Mouse (Mus musculus): Measurements from ENCODE around the gene Abcc3. TPM values are rescaled to one million over a fixed set of nuclear protein-coding genes. Genes with fewer than 3 reads are reported as not detected.

Abcc3 gene
- polyA plus RNA-seq, 1 experiment from 2014 or later, result 1.3 TPM

DNA sequence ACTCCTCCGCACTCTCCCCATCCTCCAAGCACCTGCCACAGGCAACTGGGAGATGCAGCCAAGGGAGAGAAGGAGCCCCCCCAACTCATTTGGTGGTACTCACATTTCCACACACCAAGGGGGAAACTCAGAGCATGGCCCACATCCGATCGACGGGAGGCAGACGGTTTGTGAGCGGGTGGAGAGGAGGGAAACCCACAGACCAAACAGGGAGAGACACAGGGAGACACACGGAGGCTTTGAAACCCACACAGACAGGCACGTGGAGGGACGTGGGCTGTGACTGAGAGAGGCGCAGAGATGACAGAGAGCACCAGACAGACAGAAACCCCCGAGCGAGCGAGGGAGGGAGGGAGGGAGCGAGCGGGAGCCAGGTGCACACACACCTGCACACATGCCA lies 31.6 kb upstream of the Abcc3 start:
- 41% methylated on average over 13 of the region's 15 CpGs for WGBS
- Histone ChIP-seq H3K9ac (ENCODE audit: low read depth, low read length) (no peak overlapping the region), H3K36me3 (ENCODE audit: control insufficient read depth, insufficient read depth, low read length) (peaks cover 66% of the 10 kb centered on the region), H3K4me1 (ENCODE audit: control insufficient read depth, insufficient read depth, low read length) (peaks cover 32% of the 10 kb centered on the region), H3K27ac (replicated peaks; ENCODE audit: low read depth, low read length) (no peak overlapping the region), H3K4me2 (ENCODE audit: low read depth, low read length) (no peak overlapping the region), H3K9me3 (ENCODE audit: control insufficient read depth, low read length) (no peaks in the 10 kb centered on the region), H3K27me3 (replicated peaks; ENCODE audit: control insufficient read depth, insufficient read depth, low read length) (no peaks in the 10 kb centered on the region), H3K4me3 (ENCODE audit: low read depth, low read length) (no peak overlapping the region)
- no peak; the same call in 1 of the 2 replicates for ATAC-seq (ENCODE audit: low read depth)
- DNase-seq (ENCODE audit: low spot score), result no peak

DNA sequence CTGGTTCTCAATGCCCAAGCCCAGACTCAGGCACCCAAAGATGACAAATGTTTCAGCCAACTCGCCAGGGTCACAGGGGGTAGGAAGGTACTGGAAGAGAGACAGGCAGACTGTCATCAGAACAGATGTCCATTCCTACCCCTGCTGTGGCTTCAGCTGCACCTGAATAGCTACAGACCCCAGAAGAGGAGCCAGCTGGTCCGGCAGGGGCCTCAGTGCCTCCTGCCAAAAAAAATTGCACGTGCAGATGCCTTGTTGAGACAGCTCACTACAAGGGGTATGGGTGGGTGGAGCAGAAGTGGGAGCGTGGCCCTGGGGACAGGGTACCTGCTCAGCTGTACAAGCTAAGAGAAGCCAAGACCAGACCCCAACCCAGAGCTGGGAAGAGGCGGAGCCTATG lies 31.1 kb upstream of the Abcc3 start:
- 0 out of 2 replicates have a peak, but pooled peaks have one; percentile 9 for ATAC-seq (ENCODE audit: low read depth)
- 50% methylated on average over 5 of the region's 5 CpGs for WGBS
- Histone ChIP-seq H3K27ac (replicated peaks; ENCODE audit: low read depth, low read length) (no peak overlapping the region), H3K4me1 (ENCODE audit: control insufficient read depth, insufficient read depth, low read length) (peaks cover 27% of the 10 kb centered on the region), H3K4me3 (ENCODE audit: low read depth, low read length) (no peak overlapping the region), H3K9ac (ENCODE audit: low read depth, low read length) (no peak overlapping the region), H3K27me3 (replicated peaks; ENCODE audit: control insufficient read depth, insufficient read depth, low read length) (no peaks in the 10 kb centered on the region), H3K4me2 (ENCODE audit: low read depth, low read length) (no peak overlapping the region), H3K9me3 (ENCODE audit: control insufficient read depth, low read length) (no peaks in the 10 kb centered on the region), H3K36me3 (ENCODE audit: control insufficient read depth, insufficient read depth, low read length) (peaks cover 66% of the 10 kb centered on the region)
- DNase-seq (ENCODE audit: low spot score), result no peak

DNA sequence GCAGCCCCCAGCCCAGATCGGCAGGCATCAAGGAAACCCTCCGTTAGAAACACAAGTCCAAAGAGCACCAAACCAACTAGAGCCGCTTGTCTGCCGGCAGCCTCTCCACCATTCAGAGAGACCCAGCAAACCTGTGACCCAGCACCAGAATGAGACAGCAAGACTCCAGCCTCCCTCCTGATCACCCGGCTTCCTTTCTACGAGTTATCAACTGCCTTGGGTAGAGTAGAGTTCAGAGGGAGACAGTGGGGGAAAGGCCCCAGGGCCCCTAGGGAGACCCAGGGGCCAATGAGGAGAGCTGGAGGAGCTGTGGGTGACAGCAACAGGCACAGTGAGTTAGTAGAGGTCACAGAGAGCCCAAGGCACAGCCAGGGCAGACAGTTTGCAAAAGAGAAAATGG lies 28.2 kb upstream of the Abcc3 start:
- Histone ChIP-seq H3K4me3 (ENCODE audit: low read depth, low read length) (no peak overlapping the region), H3K27me3 (replicated peaks; ENCODE audit: control insufficient read depth, insufficient read depth, low read length) (no peaks in the 10 kb centered on the region), H3K27ac (replicated peaks; ENCODE audit: low read depth, low read length) (no peak overlapping the region), H3K4me2 (ENCODE audit: low read depth, low read length) (no peak overlapping the region), H3K9me3 (ENCODE audit: control insufficient read depth, low read length) (no peaks in the 10 kb centered on the region), H3K9ac (ENCODE audit: low read depth, low read length) (no peak overlapping the region), H3K36me3 (ENCODE audit: control insufficient read depth, insufficient read depth, low read length) (peaks cover 74% of the 10 kb centered on the region), H3K4me1 (ENCODE audit: control insufficient read depth, insufficient read depth, low read length) (peaks cover 8% of the 10 kb centered on the region; the same call in 1 of the 2 replicates)
- ATAC-seq (ENCODE audit: low read depth) (no peak), DNase-seq (ENCODE audit: low spot score) (no peak)
- WGBS, result 56% methylated on average over 6 of the region's 6 CpGs

DNA sequence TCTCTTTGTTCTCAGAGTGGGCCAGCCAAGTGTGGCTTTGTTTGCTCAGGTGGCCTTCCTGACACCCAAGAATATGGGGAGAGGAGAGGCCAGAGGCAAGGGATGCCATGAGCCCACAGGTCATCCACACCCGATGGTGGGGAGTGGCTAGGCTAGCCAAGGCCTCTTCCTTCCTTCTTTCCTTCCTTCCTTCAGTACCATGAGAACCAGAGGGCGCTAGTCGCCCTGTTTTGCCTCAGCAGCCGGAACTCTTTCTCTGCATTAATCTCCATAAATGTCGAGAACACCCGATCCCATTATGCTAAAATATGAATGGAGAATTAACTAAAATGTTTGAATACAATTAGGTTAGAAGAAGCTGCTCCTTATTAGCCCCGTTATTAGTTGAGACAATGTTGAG lies 27.5 kb upstream of the Abcc3 start:
- peaks cover 73% of the 10 kb centered on the region for H3K36me3 ChIP-seq (ENCODE audit: control insufficient read depth, insufficient read depth, low read length)
- H3K9me3 ChIP-seq (ENCODE audit: control insufficient read depth, low read length), result no peaks in the 10 kb centered on the region
- peak; percentile 56 for DNase-seq (ENCODE audit: low spot score)
- no peak overlapping the region for H3K4me3 ChIP-seq (ENCODE audit: low read depth, low read length)
- no peak overlapping the region for H3K4me2 ChIP-seq (ENCODE audit: low read depth, low read length)
- H3K9ac ChIP-seq (ENCODE audit: low read depth, low read length), result no peak overlapping the region
- no peak for ATAC-seq (ENCODE audit: low read depth)
- 32% methylated on average over 7 of the region's 7 CpGs for WGBS
- no peak overlapping the region for H3K27ac ChIP-seq (replicated peaks; ENCODE audit: low read depth, low read length)
- peaks cover 8% of the 10 kb centered on the region; the same call in 1 of the 2 replicates for H3K4me1 ChIP-seq (ENCODE audit: control insufficient read depth, insufficient read depth, low read length)
- H3K27me3 ChIP-seq (replicated peaks; ENCODE audit: control insufficient read depth, insufficient read depth, low read length), result no peaks in the 10 kb centered on the region

DNA sequence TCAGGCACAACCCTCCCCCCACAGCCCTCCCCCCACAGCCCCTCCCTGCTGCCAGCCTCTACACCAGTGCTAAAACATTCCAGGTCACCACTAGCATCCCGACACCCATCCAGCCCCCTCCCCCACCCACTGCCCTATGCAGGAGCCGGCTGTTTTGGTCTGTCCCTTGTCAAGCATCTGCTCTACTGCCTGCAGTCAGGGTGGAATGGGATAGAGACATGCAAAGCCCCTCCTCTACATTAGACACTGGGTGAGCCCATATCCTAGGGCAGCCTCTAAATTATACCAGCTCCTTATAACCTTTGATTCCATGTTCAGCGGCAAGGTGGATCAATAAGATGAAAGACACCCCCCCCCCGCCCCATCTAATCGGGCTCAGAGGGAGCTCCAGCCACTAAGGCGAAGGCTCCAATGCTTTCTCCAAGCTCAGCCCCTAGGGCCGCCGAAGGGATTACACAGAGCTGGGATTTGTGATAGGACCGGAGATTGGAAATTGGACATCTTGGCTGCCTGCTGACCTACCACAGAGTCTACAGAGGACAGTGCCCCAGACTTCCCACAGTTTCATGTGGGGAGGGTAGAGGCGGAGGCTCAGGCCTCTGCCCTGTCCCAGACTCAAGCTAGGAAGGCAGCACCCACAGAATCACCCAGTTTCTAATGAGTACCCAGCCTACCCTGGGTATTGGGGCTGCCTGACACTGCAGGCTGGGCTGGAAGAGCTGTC lies 26.4 kb upstream of the Abcc3 start:
- Histone ChIP-seq H3K27ac (replicated peaks; ENCODE audit: low read depth, low read length) (no peak overlapping the region), H3K9ac (ENCODE audit: low read depth, low read length) (no peak overlapping the region), H3K36me3 (ENCODE audit: control insufficient read depth, insufficient read depth, low read length) (peaks cover 76% of the 10 kb centered on the region), H3K4me3 (ENCODE audit: low read depth, low read length) (no peak overlapping the region), H3K9me3 (ENCODE audit: control insufficient read depth, low read length) (no peaks in the 10 kb centered on the region), H3K4me1 (ENCODE audit: control insufficient read depth, insufficient read depth, low read length) (peaks cover 15% of the 10 kb centered on the region), H3K27me3 (replicated peaks; ENCODE audit: control insufficient read depth, insufficient read depth, low read length) (no peaks in the 10 kb centered on the region), H3K4me2 (ENCODE audit: low read depth, low read length) (no peak overlapping the region)
- no peak for ATAC-seq (ENCODE audit: low read depth)
- no peak for DNase-seq (ENCODE audit: low spot score)
- WGBS, result 67% methylated on average over 10 of the region's 10 CpGs

DNA sequence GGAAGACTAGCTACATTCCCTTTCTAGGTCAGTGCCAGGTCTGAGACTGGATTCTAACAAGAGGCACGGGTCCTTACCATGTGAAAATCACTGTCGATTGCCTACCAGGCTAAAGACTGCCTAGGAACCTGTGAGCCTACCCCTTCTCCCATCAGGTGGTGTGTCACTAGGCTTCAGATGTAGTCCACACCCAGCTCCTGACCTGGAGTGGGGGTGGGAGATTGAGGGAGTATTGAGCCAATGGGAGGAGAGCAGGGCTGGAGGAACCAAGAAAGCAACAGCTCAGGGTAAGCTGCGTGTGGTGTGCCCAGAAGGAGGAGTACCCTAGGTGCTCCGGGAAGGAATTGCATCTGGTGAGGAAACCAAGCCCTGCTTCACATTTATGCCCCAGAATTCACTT lies 21.2 kb upstream of the Abcc3 start:
- Histone ChIP-seq H3K4me3 (ENCODE audit: low read depth, low read length) (no peak overlapping the region), H3K4me2 (ENCODE audit: low read depth, low read length) (no peak overlapping the region), H3K27ac (replicated peaks; ENCODE audit: low read depth, low read length) (0 out of 2 replicates have a peak overlapping the region, but pooled peaks have one; percentile 25), H3K27me3 (replicated peaks; ENCODE audit: control insufficient read depth, insufficient read depth, low read length) (no peaks in the 10 kb centered on the region), H3K4me1 (ENCODE audit: control insufficient read depth, insufficient read depth, low read length) (peaks cover 16% of the 10 kb centered on the region), H3K9me3 (ENCODE audit: control insufficient read depth, low read length) (no peaks in the 10 kb centered on the region), H3K9ac (ENCODE audit: low read depth, low read length) (no peak overlapping the region), H3K36me3 (ENCODE audit: control insufficient read depth, insufficient read depth, low read length) (peaks cover 86% of the 10 kb centered on the region)
- DNase-seq (ENCODE audit: low spot score) (no peak), ATAC-seq (ENCODE audit: low read depth) (no peak)
- 62% methylated on average over 4 of the region's 4 CpGs for WGBS

DNA sequence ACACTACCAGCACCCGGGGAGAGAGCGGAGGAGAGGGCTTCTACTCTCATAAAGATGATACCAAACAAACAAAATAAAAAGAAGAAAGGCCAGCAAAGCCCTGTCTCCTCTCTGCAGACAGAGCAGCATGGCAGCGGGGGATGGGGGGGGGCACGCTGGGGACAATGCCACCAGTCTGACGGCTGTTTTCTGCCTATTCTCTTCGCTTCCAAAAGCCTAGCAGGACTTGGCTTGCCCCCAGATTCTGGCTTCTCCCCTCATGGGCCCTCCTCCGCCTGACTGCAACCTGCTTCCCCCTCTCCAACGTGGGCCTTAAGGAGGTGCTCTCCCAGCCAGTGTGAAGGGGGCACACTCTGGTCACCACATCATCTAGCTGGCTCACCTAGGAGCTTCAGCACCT lies 20.7 kb upstream of the Abcc3 start:
- Histone ChIP-seq H3K9ac (ENCODE audit: low read depth, low read length) (no peak overlapping the region), H3K36me3 (ENCODE audit: control insufficient read depth, insufficient read depth, low read length) (peaks cover 88% of the 10 kb centered on the region), H3K27ac (replicated peaks; ENCODE audit: low read depth, low read length) (0 out of 2 replicates have a peak overlapping the region, but pooled peaks have one; percentile 3), H3K4me2 (ENCODE audit: low read depth, low read length) (no peak overlapping the region), H3K27me3 (replicated peaks; ENCODE audit: control insufficient read depth, insufficient read depth, low read length) (no peaks in the 10 kb centered on the region), H3K4me3 (ENCODE audit: low read depth, low read length) (no peak overlapping the region), H3K9me3 (ENCODE audit: control insufficient read depth, low read length) (no peaks in the 10 kb centered on the region), H3K4me1 (ENCODE audit: control insufficient read depth, insufficient read depth, low read length) (peaks cover 16% of the 10 kb centered on the region)
- 35% methylated on average over 8 of the region's 8 CpGs for WGBS
- DNase-seq (ENCODE audit: low spot score), result peak; percentile 73
- peak; percentile 27; the same call in 1 of the 2 replicates for ATAC-seq (ENCODE audit: low read depth)

DNA sequence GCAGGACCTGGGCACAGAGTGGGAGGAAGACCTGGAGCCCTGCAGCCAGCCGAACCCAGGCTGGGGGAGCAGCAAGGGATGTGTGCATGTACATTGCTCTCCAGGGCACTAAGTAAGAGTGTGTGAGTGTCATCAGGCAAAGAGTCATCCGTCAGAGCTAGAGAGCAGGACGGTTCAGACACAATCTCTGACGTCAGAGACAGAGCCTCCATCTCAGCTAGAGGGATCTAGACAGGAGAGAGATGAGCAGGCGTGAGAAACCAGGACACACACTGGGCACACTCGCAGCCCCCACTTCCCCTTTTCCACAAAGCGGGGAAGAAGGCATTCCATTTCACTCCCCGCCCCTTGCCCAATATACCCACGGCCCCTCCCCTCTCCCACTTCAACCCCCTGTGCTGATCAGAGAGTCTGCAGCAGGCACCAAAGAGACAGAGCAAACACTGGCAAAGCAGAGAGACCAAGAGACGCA lies 20.2 kb upstream of the Abcc3 start:
- Histone ChIP-seq H3K4me3 (ENCODE audit: low read depth, low read length) (no peak overlapping the region), H3K4me2 (ENCODE audit: low read depth, low read length) (no peak overlapping the region), H3K4me1 (ENCODE audit: control insufficient read depth, insufficient read depth, low read length) (peaks cover 17% of the 10 kb centered on the region), H3K27me3 (replicated peaks; ENCODE audit: control insufficient read depth, insufficient read depth, low read length) (no peaks in the 10 kb centered on the region), H3K27ac (replicated peaks; ENCODE audit: low read depth, low read length) (0 out of 2 replicates have a peak overlapping the region, but pooled peaks have one; percentile 3), H3K9ac (ENCODE audit: low read depth, low read length) (no peak overlapping the region), H3K9me3 (ENCODE audit: control insufficient read depth, low read length) (no peaks in the 10 kb centered on the region), H3K36me3 (ENCODE audit: control insufficient read depth, insufficient read depth, low read length) (peaks cover 85% of the 10 kb centered on the region)
- 38% methylated on average over 10 of the region's 10 CpGs for WGBS
- peak; percentile 39; the same call in 1 of the 2 replicates for ATAC-seq (ENCODE audit: low read depth)
- no peak for DNase-seq (ENCODE audit: low spot score)

DNA sequence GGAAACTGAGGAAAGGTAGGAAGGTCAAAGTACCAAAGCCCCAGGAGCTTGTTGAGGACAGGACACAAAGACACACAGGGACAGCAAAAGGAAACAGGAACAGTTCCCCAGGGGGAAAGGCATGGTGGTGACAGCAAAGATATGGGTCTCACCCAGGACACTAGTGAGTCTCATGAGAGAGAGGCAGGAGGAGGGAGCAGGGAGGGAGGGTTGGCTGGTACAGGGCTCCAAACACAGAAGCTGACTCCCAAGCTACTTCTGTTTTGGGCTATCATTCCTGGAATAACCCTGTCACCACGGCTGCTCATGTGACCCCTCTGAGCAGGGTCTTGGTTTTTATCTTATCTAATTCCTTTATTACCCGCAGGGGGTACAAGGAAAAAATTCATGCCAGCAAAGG lies 19.8 kb upstream of the Abcc3 start:
- no peak overlapping the region for H3K27ac ChIP-seq (replicated peaks; ENCODE audit: low read depth, low read length)
- no peak for ATAC-seq (ENCODE audit: low read depth)
- WGBS, result 60% methylated on average over 2 of the region's 2 CpGs

More for the DNA sequence above, 19.8 kb upstream of the Abcc3 start:
- Histone ChIP-seq H3K9ac (ENCODE audit: low read depth, low read length) (no peak overlapping the region), H3K4me2 (ENCODE audit: low read depth, low read length) (no peak overlapping the region), H3K27me3 (replicated peaks; ENCODE audit: control insufficient read depth, insufficient read depth, low read length) (no peaks in the 10 kb centered on the region), H3K4me3 (ENCODE audit: low read depth, low read length) (no peak overlapping the region), H3K9me3 (ENCODE audit: control insufficient read depth, low read length) (no peaks in the 10 kb centered on the region), H3K36me3 (ENCODE audit: control insufficient read depth, insufficient read depth, low read length) (peaks cover 83% of the 10 kb centered on the region), H3K4me1 (ENCODE audit: control insufficient read depth, insufficient read depth, low read length) (peaks cover 22% of the 10 kb centered on the region)
- DNase-seq (ENCODE audit: low spot score), result no peak

All from embryonic facial prominence, embryonic 14.5 days (tissue).